Mouse (Mus musculus): ENCODE results near the gene Nod2. TPM values are rescaled to one million over a fixed set of nuclear protein-coding genes. Genes with fewer than 3 reads are reported as not detected.

Gene Nod2
- total and polyA plus RNA-seq, 3 experiments = 0.22 to 0.50 TPM; not detected in 1

DNA sequence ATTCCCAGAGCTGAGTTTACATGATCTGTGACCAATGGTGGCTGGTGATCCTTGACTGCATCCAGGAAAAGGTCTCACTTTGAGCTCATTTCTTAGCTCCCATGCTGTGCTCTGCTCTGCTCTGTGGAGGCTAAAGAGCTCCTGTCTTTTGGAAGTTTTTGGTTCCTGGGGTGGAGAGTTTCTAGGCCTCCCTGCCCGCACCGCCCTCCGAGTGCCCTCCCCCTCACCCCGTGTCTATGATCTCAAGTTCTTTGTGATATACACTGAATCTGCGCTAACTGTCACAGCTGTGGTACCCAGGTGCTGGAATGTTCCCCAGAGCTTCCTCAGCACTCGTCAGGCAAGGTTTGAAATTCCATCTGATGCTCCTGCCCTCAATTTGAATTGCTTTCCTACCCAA, 23.7 kb downstream of the Nod2 start:
- H3K9ac ChIP-seq (ENCODE audit: control insufficient read depth, low read depth, low read length, poor library complexity, severe bottlenecking) = no peak overlapping the region

DNA sequence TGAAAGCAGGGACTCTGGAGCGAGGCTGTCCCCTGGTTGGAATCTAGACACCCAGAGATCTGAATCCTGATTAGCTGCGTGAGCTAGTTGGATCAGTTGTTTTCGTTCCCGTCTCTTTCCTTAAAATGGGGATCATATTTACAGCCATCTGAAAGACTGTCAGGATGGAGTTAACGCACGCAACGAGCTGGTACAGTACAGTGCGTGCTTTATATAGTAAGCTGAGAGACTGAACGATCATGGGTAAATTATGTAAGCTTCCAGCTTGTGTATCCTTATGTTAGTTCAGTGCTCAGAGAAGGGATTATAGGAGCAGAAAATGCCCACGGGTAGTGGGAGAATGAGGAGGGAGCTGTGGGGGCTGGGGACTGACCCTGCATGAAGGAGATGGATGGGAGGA, 24.5 kb downstream of the Nod2 start:
- no peak overlapping the region for H3K27ac ChIP-seq (ENCODE audit: control insufficient read depth, low read depth, low read length)
- H3K4me3 ChIP-seq (ENCODE audit: control insufficient read depth in 1 of 2, insufficient read depth in 1 of 2, low read depth in 2 of 2, low read length in 2 of 2) = no peak overlapping the region
- H3K79me2 ChIP-seq (ENCODE audit: control insufficient read depth, insufficient read depth, low read length, poor library complexity) = no peaks in the 10 kb centered on the region
- peaks cover 0 to 15% of the 10 kb centered on the region in 2 experiments; a peak in 2 of 4 replicates for H3K36me3 ChIP-seq (ENCODE audit: control insufficient read depth in 1 of 2, insufficient read depth in 2 of 2, low read length in 2 of 2)
- H3K9ac ChIP-seq (ENCODE audit: control insufficient read depth, low read depth, low read length, poor library complexity, severe bottlenecking) = no peak overlapping the region
- H3K4me1 ChIP-seq (ENCODE audit: control insufficient read depth in 1 of 2, insufficient read depth in 2 of 2, low read length in 2 of 2) = peaks cover 31 to 35% of the 10 kb centered on the region in 2 experiments
- no peak for DNase-seq (ENCODE audit: low read depth, low spot score)
- no peaks in the 10 kb centered on the region for H3K27me3 ChIP-seq (ENCODE audit: control insufficient read depth in 1 of 2, insufficient read depth in 2 of 2, low read length in 2 of 2)
- TF ChIP-seq RCOR1 (IDR thresholded peaks at IDR 0.05; ENCODE audit: low read depth, low read length) = no peak
- H3K9me3 ChIP-seq (replicated peaks; ENCODE audit: insufficient read depth, low read length) = no peaks in the 10 kb centered on the region

More for the DNA sequence above, 23.7 kb downstream of the Nod2 start:
- Histone ChIP-seq H3K4me1 (ENCODE audit: control insufficient read depth in 1 of 2, insufficient read depth in 2 of 2, low read length in 2 of 2) (peaks cover 38 to 40% of the 10 kb centered on the region in 2 experiments), H3K79me2 (ENCODE audit: control insufficient read depth, insufficient read depth, low read length, poor library complexity) (no peaks in the 10 kb centered on the region), H3K36me3 (ENCODE audit: control insufficient read depth in 1 of 2, insufficient read depth in 2 of 2, low read length in 2 of 2) (peaks cover 0 to 21% of the 10 kb centered on the region in 2 experiments; a peak in 2 of 4 replicates), H3K9me3 (replicated peaks; ENCODE audit: insufficient read depth, low read length) (no peaks in the 10 kb centered on the region), H3K27me3 (ENCODE audit: control insufficient read depth in 1 of 2, insufficient read depth in 2 of 2, low read length in 2 of 2) (no peaks in the 10 kb centered on the region), H3K27ac (ENCODE audit: control insufficient read depth, low read depth, low read length) (no peak overlapping the region), H3K4me3 (ENCODE audit: control insufficient read depth in 1 of 2, insufficient read depth in 1 of 2, low read depth in 2 of 2, low read length in 2 of 2) (peak overlapping the region in 1 of 2 experiments; percentile 10; a peak in 1 of 4 replicates)
- DNase-seq (ENCODE audit: low read depth, low spot score) = no peak
- TF ChIP-seq E2F4 (IDR thresholded peaks at IDR 0.05; ENCODE audit: borderline replicate concordance, low read depth, low read length) = no peak
- no peak for TF ChIP-seq MAFK (IDR thresholded peaks at IDR 0.05; ENCODE audit: borderline replicate concordance, low read depth, low read length)
- TF ChIP-seq UBTF (IDR thresholded peaks at IDR 0.05; ENCODE audit: borderline replicate concordance, insufficient read depth, low read depth, low read length) = no peak
- TF ChIP-seq EP300 (IDR thresholded peaks at IDR 0.05; ENCODE audit: low read depth in 1 of 2, low read length in 2 of 2) = no peak
- TF ChIP-seq SMC3 (IDR thresholded peaks at IDR 0.05; ENCODE audit: low read depth, low read length) = no peak
- no peak for TF ChIP-seq MAX (IDR thresholded peaks at IDR 0.05; ENCODE audit: low read length)
- TF ChIP-seq POLR2AphosphoS2 (IDR thresholded peaks at IDR 0.05; ENCODE audit: low read length) = no peak
- TF ChIP-seq CTCF (IDR thresholded peaks at IDR 0.05 in 2 of 3, conservative IDR thresholded peaks at IDR 0.05 in 1 of 3; ENCODE audit: control insufficient read depth in 1 of 3, insufficient read depth in 1 of 3, low read depth in 2 of 3, low read length in 3 of 3, poor library complexity in 1 of 3, severe bottlenecking in 1 of 3) = no peak
- TF ChIP-seq ELF1 (IDR thresholded peaks at IDR 0.05; ENCODE audit: low read depth, low read length) = no peak
- no peak for TF ChIP-seq ZNF384 (IDR thresholded peaks at IDR 0.05; ENCODE audit: low read depth, low read length)
- TF ChIP-seq TBP (IDR thresholded peaks at IDR 0.05; ENCODE audit: low read depth, low read length) = no peak
- no peak for TF ChIP-seq POLR2A (IDR thresholded peaks at IDR 0.05; ENCODE audit: control insufficient read depth in 1 of 2, insufficient read depth in 1 of 2, low read depth in 1 of 2, low read length in 2 of 2, poor library complexity in 1 of 2)
- TF ChIP-seq RAD21 (IDR thresholded peaks at IDR 0.05; ENCODE audit: low read depth, low read length) = no peak
- TF ChIP-seq GABPA (IDR thresholded peaks at IDR 0.05; ENCODE audit: low read depth, low read length) = no peak
- no peak for TF ChIP-seq NRF1 (IDR thresholded peaks at IDR 0.05; ENCODE audit: insufficient read depth, low read depth, low read length, poor library complexity, severe bottlenecking)
- TF ChIP-seq HCFC1 (IDR thresholded peaks at IDR 0.05; ENCODE audit: low read depth, low read length) = no peak
- no peak for TF ChIP-seq USF2 (IDR thresholded peaks at IDR 0.05; ENCODE audit: borderline replicate concordance in 1 of 2, insufficient read depth in 1 of 2, low read depth in 1 of 2, low read length in 2 of 2)
- TF ChIP-seq TAL1 (IDR thresholded peaks at IDR 0.05; ENCODE audit: low read length) = no peak
